Mouse (Mus musculus): Measurements from ENCODE around the gene Meis1.
A peak's percentile ranks its signal among the peaks of the same experiment; 100 is the strongest.

Meis1 gene

GRCm38 (mm10) chr11:19014441-19015161 lies 4.2 kb downstream of the Meis1 start:
- DNase-seq (ENCODE audit: low spot score), result peak; percentile 33

GRCm38 (mm10) chr11:19014113-19014440 lies 4.7 kb downstream of the Meis1 start:
- peak; percentile 19 for DNase-seq (ENCODE audit: low spot score)

- DNase-seq (ENCODE audit: low spot score), result peak; percentile 34
Measured at GRCm38 (mm10) chr11:19013141-19014112, 5.4 kb downstream of the Meis1 start.

GRCm38 (mm10) chr11:19012463-19013115 lies 6.2 kb downstream of the Meis1 start:
- no peak for DNase-seq (ENCODE audit: low spot score)

GRCm38 (mm10) chr11:19012001-19012400 lies 6.8 kb downstream of the Meis1 start:
- no peak for DNase-seq (ENCODE audit: low spot score)

- DNase-seq (ENCODE audit: low spot score), result no peak
Measured at GRCm38 (mm10) chr11:19011108-19011805, 7.5 kb downstream of the Meis1 start.

- peak; percentile 30 for DNase-seq (ENCODE audit: low spot score)
Measured at GRCm38 (mm10) chr11:19010396-19010811, 8.4 kb downstream of the Meis1 start.

- DNase-seq (ENCODE audit: low spot score), result peak; percentile 23
Measured at GRCm38 (mm10) chr11:19009536-19010395, 9.0 kb downstream of the Meis1 start.

GRCm38 (mm10) chr11:19008610-19009384 lies 10.0 kb downstream of the Meis1 start:
- no peak for DNase-seq (ENCODE audit: low spot score)

- peak; percentile 37 for DNase-seq (ENCODE audit: low spot score)
Measured at GRCm38 (mm10) chr11:19007541-19008424, 11.0 kb downstream of the Meis1 start.

- DNase-seq (ENCODE audit: low spot score), result no peak
Measured at GRCm38 (mm10) chr11:19007068-19007467, 11.7 kb downstream of the Meis1 start.

- no peak for DNase-seq (ENCODE audit: low spot score)
Measured at GRCm38 (mm10) chr11:19005913-19006693, 12.7 kb downstream of the Meis1 start.

GRCm38 (mm10) chr11:19005007-19005912 lies 13.5 kb downstream of the Meis1 start:
- DNase-seq (ENCODE audit: low spot score), result no peak

GRCm38 (mm10) chr11:19003066-19003465 lies 15.7 kb downstream of the Meis1 start:
- no peak for DNase-seq (ENCODE audit: low spot score)

- DNase-seq (ENCODE audit: low spot score), result no peak
Measured at GRCm38 (mm10) chr11:18996767-18997166, 22.0 kb downstream of the Meis1 start.

- no peak for DNase-seq (ENCODE audit: low spot score)
Measured at GRCm38 (mm10) chr11:18996289-18996688, 22.5 kb downstream of the Meis1 start.

GRCm38 (mm10) chr11:18992796-18993195 lies 26.0 kb downstream of the Meis1 start:
- DNase-seq (ENCODE audit: low spot score), result no peak

Measured in urinary bladder, postnatal 25 days (tissue).